Mouse (Mus musculus): ENCODE measurements around the gene Cdkn1c. TPM values are rescaled to one million over a fixed set of nuclear protein-coding genes. Genes with fewer than 3 reads are reported as not detected.

The Cdkn1c gene
- total and polyA plus RNA-seq, 3 experiments: 10.0 to 11.9 TPM; not detected in 1

- H3K36me3 ChIP-seq (ENCODE audit: control insufficient read depth in 1 of 2, insufficient read depth in 2 of 2, low read length in 2 of 2): peaks cover 0 to 15% of the 10 kb centered on the region in 2 experiments; a peak in 2 of 4 replicates
- H3K4me3 ChIP-seq (ENCODE audit: control insufficient read depth in 1 of 2, insufficient read depth in 1 of 2, low read depth in 2 of 2, low read length in 2 of 2): no peak overlapping the region
- peaks cover 13 to 16% of the 10 kb centered on the region in 2 experiments for H3K4me1 ChIP-seq (ENCODE audit: control insufficient read depth in 1 of 2, insufficient read depth in 2 of 2, low read length in 2 of 2)
- H3K79me2 ChIP-seq (ENCODE audit: control insufficient read depth, insufficient read depth, low read length, poor library complexity): no peaks in the 10 kb centered on the region
- H3K9me3 ChIP-seq (replicated peaks; ENCODE audit: insufficient read depth, low read length): no peaks in the 10 kb centered on the region
- no peak overlapping the region for H3K9ac ChIP-seq (ENCODE audit: control insufficient read depth, low read depth, low read length, poor library complexity, severe bottlenecking)
- H3K27me3 ChIP-seq (ENCODE audit: control insufficient read depth in 1 of 2, insufficient read depth in 2 of 2, low read length in 2 of 2): no peaks in the 10 kb centered on the region
- DNase-seq (ENCODE audit: low read depth, low spot score): no peak
- no peak for TF ChIP-seq HCFC1 (IDR thresholded peaks at IDR 0.05; ENCODE audit: low read depth, low read length)
- no peak for TF ChIP-seq CHD1 (IDR thresholded peaks at IDR 0.05; ENCODE audit: low read depth, low read length)
- TF ChIP-seq E2F4 (IDR thresholded peaks at IDR 0.05; ENCODE audit: borderline replicate concordance, low read depth, low read length): no peak
- TF ChIP-seq MAFK (IDR thresholded peaks at IDR 0.05; ENCODE audit: borderline replicate concordance, low read depth, low read length): no peak
- no peak for TF ChIP-seq UBTF (IDR thresholded peaks at IDR 0.05; ENCODE audit: borderline replicate concordance, insufficient read depth, low read depth, low read length)
- TF ChIP-seq SIN3A (IDR thresholded peaks at IDR 0.05; ENCODE audit: low read length): no peak
- TF ChIP-seq NELFE (IDR thresholded peaks at IDR 0.05; ENCODE audit: low read depth, low read length): no peak
- TF ChIP-seq ELF1 (IDR thresholded peaks at IDR 0.05; ENCODE audit: low read depth, low read length): no peak
- TF ChIP-seq TCF12 (IDR thresholded peaks at IDR 0.05; ENCODE audit: low read depth, low read length): no peak
- TF ChIP-seq ZC3H11A (IDR thresholded peaks at IDR 0.05; ENCODE audit: low read depth, low read length): no peak
- no peak for TF ChIP-seq GATA1 (IDR thresholded peaks at IDR 0.05; ENCODE audit: low read depth, low read length)
- no peak for TF ChIP-seq ZNF384 (IDR thresholded peaks at IDR 0.05; ENCODE audit: low read depth, low read length)
- no peak for TF ChIP-seq ETS1 (IDR thresholded peaks at IDR 0.05; ENCODE audit: low read depth, low read length)
- TF ChIP-seq BHLHE40 (IDR thresholded peaks at IDR 0.05; ENCODE audit: borderline replicate concordance, low read depth, low read length): no peak
- TF ChIP-seq ZMIZ1 (IDR thresholded peaks at IDR 0.05; ENCODE audit: low read depth, low read length): no peak
- H3K27ac ChIP-seq (ENCODE audit: control insufficient read depth, low read depth, low read length): no peak overlapping the region
Measured at GRCm38 (mm10) chr7:143489735-143490134, 28.9 kb upstream of the Cdkn1c start.

- peak overlapping the region in 1 of 2 experiments; percentile 47; a peak in 1 of 4 replicates for H3K4me3 ChIP-seq (ENCODE audit: control insufficient read depth in 1 of 2, insufficient read depth in 1 of 2, low read depth in 2 of 2, low read length in 2 of 2)
- H3K36me3 ChIP-seq (ENCODE audit: control insufficient read depth in 1 of 2, insufficient read depth in 2 of 2, low read length in 2 of 2): peaks cover 0 to 2% of the 10 kb centered on the region in 2 experiments; a peak in 1 of 4 replicates
- H3K4me1 ChIP-seq (ENCODE audit: control insufficient read depth in 1 of 2, insufficient read depth in 2 of 2, low read length in 2 of 2): peaks cover 8 to 19% of the 10 kb centered on the region in 2 experiments
- H3K27me3 ChIP-seq (ENCODE audit: control insufficient read depth in 1 of 2, insufficient read depth in 2 of 2, low read length in 2 of 2): no peaks in the 10 kb centered on the region
- peak overlapping the region; percentile 27; the same call in 1 of the 2 replicates for H3K9ac ChIP-seq (ENCODE audit: control insufficient read depth, low read depth, low read length, poor library complexity, severe bottlenecking)
- no peak for DNase-seq (ENCODE audit: low read depth, low spot score)
- TF ChIP-seq CHD2 (IDR thresholded peaks at IDR 0.05; ENCODE audit: low read length): no peak
- no peak for TF ChIP-seq MAZ (IDR thresholded peaks at IDR 0.05; ENCODE audit: low read depth, low read length)
- TF ChIP-seq ZC3H11A (IDR thresholded peaks at IDR 0.05; ENCODE audit: low read depth, low read length): no peak
- no peak for TF ChIP-seq SMC3 (IDR thresholded peaks at IDR 0.05; ENCODE audit: low read depth, low read length)
- no peak for TF ChIP-seq GABPA (IDR thresholded peaks at IDR 0.05; ENCODE audit: low read depth, low read length)
- TF ChIP-seq GATA1 (IDR thresholded peaks at IDR 0.05; ENCODE audit: low read depth, low read length): no peak
- TF ChIP-seq POLR2A (IDR thresholded peaks at IDR 0.05; ENCODE audit: control insufficient read depth in 1 of 2, insufficient read depth in 1 of 2, low read depth in 1 of 2, low read length in 2 of 2, poor library complexity in 1 of 2): no peak
- no peak for TF ChIP-seq HCFC1 (IDR thresholded peaks at IDR 0.05; ENCODE audit: low read depth, low read length)
- no peak for TF ChIP-seq ZMIZ1 (IDR thresholded peaks at IDR 0.05; ENCODE audit: low read depth, low read length)
- TF ChIP-seq CTCF (IDR thresholded peaks at IDR 0.05 in 2 of 3, conservative IDR thresholded peaks at IDR 0.05 in 1 of 3; ENCODE audit: control insufficient read depth in 1 of 3, insufficient read depth in 1 of 3, low read depth in 2 of 3, low read length in 3 of 3, poor library complexity in 1 of 3, severe bottlenecking in 1 of 3): no peak
- TF ChIP-seq MYB (IDR thresholded peaks at IDR 0.05; ENCODE audit: low read depth, low read length): no peak
- TF ChIP-seq MAX (IDR thresholded peaks at IDR 0.05; ENCODE audit: low read length): no peak
- TF ChIP-seq USF2 (IDR thresholded peaks at IDR 0.05; ENCODE audit: borderline replicate concordance in 1 of 2, insufficient read depth in 1 of 2, low read depth in 1 of 2, low read length in 2 of 2): no peak
- no peak for TF ChIP-seq RAD21 (IDR thresholded peaks at IDR 0.05; ENCODE audit: low read depth, low read length)
- TF ChIP-seq ZKSCAN1 (IDR thresholded peaks at IDR 0.05; ENCODE audit: low read depth, low read length): no peak
- TF ChIP-seq MYC (IDR thresholded peaks at IDR 0.05; ENCODE audit: low read depth, low read length): no peak
- no peak for TF ChIP-seq ELF1 (IDR thresholded peaks at IDR 0.05; ENCODE audit: low read depth, low read length)
- no peak for TF ChIP-seq ZNF384 (IDR thresholded peaks at IDR 0.05; ENCODE audit: low read depth, low read length)
- no peak for TF ChIP-seq POLR2AphosphoS2 (IDR thresholded peaks at IDR 0.05; ENCODE audit: low read length)
- TF ChIP-seq MXI1 (IDR thresholded peaks at IDR 0.05; ENCODE audit: low read depth, low read length): no peak
- H3K27ac ChIP-seq (ENCODE audit: control insufficient read depth, low read depth, low read length): no peak overlapping the region
- H3K9me3 ChIP-seq (replicated peaks; ENCODE audit: insufficient read depth, low read length): no peaks in the 10 kb centered on the region
- no peaks in the 10 kb centered on the region for H3K79me2 ChIP-seq (ENCODE audit: control insufficient read depth, insufficient read depth, low read length, poor library complexity)
Measured at GRCm38 (mm10) chr7:143482541-143482940, 21.7 kb upstream of the Cdkn1c start.

All from MEL (cell line).